Mouse (Mus musculus): Measurements from ENCODE around the gene Oprm1. TPM values are rescaled to one million over a fixed set of nuclear protein-coding genes. Genes with fewer than 3 reads are reported as not detected.

Gene Oprm1
- total RNA-seq, 1 experiment from 2014 or later, result not detected

DNA sequence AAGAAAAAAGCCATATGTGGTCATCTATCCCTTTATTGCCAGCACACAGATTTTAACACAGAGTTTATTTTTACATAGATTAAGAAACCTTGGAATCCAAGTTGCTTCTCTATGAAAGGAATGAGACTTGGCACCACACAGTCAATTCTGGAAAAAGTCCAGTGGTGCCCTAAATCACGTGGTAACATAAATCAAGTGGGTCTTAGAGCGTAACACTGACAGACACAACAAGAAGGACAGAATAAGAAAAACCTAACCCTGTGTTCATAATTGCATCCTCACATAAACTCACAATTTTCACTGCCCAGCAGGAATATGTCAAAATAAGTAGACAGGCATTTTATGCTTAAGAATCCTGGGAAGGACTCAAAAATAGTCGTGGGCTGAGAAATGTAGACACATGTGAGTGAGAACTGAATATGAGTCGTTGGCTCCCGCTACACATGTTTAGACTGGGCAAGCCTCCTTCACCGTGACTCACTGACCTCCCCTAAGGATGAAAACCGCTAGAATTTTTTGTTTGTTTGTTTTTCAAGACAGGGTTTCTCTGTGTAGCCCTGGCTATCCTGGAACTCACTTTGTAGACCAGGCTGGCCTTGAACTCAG lies 261.6 kb downstream of the Oprm1 start:
- ATAC-seq (ENCODE audit: extremely low read depth, insufficient number of reproducible peaks, low FRiP score, poor library complexity, severe bottlenecking), result no peak

- ATAC-seq (ENCODE audit: extremely low read depth, insufficient number of reproducible peaks, low FRiP score, poor library complexity, severe bottlenecking), result no peak
Measured at GRCm38 (mm10) chr10:7020551-7020950, 262.2 kb downstream of the Oprm1 start.

- ATAC-seq (ENCODE audit: extremely low read depth, insufficient number of reproducible peaks, low FRiP score, poor library complexity, severe bottlenecking), result no peak
Measured at GRCm38 (mm10) chr10:7025028-7025427, 266.7 kb downstream of the Oprm1 start.

- ATAC-seq (ENCODE audit: extremely low read depth, insufficient number of reproducible peaks, low FRiP score, poor library complexity, severe bottlenecking), result no peak
Measured at GRCm38 (mm10) chr10:7033459-7033858, 275.2 kb downstream of the Oprm1 start.

DNA sequence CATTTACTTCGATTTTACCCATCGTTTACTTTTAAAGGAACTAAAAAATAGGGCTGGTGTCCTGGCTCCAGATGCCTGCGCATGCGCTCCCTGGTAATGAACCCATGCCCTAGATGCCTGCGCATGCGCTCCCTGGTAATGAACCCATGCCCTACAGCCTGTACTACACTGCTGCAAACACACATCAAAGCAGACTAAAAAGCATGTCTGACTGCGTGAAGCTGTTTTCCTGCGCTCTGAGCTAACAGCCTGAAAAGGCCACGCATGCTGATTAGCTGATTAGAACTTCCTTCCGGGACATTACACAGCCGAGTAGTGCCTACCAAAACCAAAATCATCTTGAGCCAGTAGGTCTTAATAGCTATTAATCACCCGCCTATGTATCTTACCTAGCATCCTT lies 277.2 kb downstream of the Oprm1 start:
- no peak for ATAC-seq (ENCODE audit: extremely low read depth, insufficient number of reproducible peaks, low FRiP score, poor library complexity, severe bottlenecking)

DNA sequence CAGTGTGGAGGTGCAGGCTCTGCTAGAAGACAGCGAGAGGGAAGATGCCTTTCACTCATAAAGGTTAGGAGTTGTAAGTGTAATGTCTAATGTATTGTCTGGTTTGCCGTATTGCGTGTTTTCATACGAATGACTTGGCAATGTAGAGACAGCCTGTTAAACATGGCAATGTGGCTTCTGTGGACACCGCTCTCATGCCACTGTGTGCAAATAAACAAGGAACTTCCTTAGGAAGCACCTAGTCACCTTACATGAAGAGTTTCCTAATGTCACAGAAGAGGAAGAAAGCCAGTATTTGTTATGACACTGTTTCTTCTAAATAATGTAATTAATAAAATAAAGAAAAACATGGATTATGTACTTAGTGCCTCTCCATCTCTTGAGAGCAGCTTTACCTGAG lies 278.9 kb downstream of the Oprm1 start:
- ATAC-seq (ENCODE audit: extremely low read depth, insufficient number of reproducible peaks, low FRiP score, poor library complexity, severe bottlenecking), result peak; percentile 83

- no peak for ATAC-seq (ENCODE audit: extremely low read depth, insufficient number of reproducible peaks, low FRiP score, poor library complexity, severe bottlenecking)
Measured at GRCm38 (mm10) chr10:7041032-7041431, 282.7 kb downstream of the Oprm1 start.

- ATAC-seq (ENCODE audit: extremely low read depth, insufficient number of reproducible peaks, low FRiP score, poor library complexity, severe bottlenecking), result no peak
Measured at GRCm38 (mm10) chr10:7043896-7044295, 285.6 kb downstream of the Oprm1 start.

DNA sequence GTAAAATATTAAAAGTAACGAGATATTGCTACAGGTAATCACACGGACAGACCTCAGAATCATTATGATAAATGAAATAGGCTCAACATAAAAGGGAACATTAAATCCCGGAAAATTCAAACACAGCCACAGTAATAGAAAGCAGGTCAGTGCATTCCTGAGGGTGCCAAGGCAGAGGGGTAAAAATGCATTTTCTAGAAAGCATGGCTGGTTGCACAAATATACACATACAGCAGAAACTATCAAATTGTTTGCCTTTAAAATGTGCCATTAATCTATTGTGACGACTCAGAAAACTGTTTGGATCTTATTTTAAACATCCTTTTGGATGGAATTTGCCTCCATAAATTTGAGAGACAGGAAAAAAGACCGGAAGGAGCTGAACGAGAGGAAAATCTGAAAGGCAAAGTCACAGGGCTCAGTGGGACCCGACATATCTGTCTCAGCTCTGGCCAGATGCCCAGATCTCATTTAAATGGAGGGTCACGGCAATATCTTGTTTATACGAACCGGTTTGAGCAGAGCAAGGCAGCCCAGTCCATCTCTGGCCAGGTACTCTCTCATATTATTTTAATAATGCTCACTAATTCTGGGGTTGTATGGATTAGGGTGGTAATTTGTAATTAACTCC lies 289.1 kb downstream of the Oprm1 start:
- ATAC-seq (ENCODE audit: extremely low read depth, insufficient number of reproducible peaks, low FRiP score, poor library complexity, severe bottlenecking), result no peak

DNA sequence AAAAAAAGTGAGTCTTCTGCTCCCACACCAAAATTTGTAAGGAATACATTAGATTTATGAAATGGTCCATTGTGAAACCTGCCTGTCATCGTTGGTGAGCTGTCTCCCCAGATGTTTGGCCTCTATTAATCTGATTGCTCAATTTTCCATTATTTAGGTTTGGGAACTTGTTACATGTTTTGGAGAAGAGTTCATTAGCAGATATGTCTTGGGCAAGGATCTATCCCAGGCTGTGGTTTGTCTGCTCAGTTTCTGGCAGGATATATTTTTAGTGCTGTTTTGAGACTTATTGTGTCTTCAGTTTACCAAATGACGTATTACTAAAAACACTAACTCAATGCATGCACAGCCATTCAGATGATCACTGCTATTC lies 289.6 kb downstream of the Oprm1 start:
- no peak for ATAC-seq (ENCODE audit: extremely low read depth, insufficient number of reproducible peaks, low FRiP score, poor library complexity, severe bottlenecking)

DNA sequence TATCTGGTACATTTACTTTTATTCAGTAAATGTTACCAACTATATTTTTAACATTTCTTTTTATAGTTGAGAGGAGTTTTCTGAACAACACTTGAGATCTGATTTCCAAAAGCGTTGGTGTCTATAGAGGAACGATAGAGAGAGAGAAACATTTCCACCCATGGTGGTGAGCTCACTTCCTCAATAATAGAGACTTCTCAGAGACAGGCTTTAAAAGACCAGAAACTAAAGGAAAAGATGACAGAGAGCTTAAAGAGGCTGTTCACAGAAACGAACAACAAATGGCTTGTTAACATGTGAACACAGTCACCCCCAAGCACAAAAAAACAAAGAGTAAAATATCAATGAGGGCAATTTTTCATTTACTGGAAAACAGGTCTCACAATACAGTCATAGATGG lies 291.6 kb downstream of the Oprm1 start:
- no peak for ATAC-seq (ENCODE audit: extremely low read depth, insufficient number of reproducible peaks, low FRiP score, poor library complexity, severe bottlenecking)

GRCm38 (mm10) chr10:7052315-7053017 lies 294.2 kb downstream of the Oprm1 start, which contains the start of gene Ipcef1:
Gene Ipcef1 (minus strand): TSS chr10:7052478.
- no peak for ATAC-seq (ENCODE audit: extremely low read depth, insufficient number of reproducible peaks, low FRiP score, poor library complexity, severe bottlenecking)

GRCm38 (mm10) chr10:7054560-7055205 lies 296.4 kb downstream of the Oprm1 start:
- ATAC-seq (ENCODE audit: extremely low read depth, insufficient number of reproducible peaks, low FRiP score, poor library complexity, severe bottlenecking), result no peak

- ATAC-seq (ENCODE audit: extremely low read depth, insufficient number of reproducible peaks, low FRiP score, poor library complexity, severe bottlenecking), result no peak
Measured at GRCm38 (mm10) chr10:7057546-7057945, 299.2 kb downstream of the Oprm1 start.

DNA sequence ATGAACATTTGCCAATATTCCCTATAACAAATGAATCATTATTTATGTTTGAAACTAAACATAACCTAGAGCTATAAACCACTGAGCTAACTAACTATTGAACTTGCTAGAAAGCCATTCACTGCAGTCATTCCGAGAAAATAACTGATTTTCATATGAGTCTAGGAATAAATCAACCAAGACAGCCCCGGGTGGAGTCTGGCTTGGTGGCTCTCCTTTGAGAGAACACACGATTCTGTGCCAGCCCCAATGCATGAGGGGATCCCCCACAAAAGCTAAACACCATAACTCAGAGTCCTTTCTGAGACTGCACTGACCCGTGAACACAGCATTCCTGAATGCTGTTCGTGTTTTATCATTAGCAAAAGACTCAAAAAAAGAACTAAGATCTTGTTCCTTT lies 302.0 kb downstream of the Oprm1 start:
- ATAC-seq (ENCODE audit: extremely low read depth, insufficient number of reproducible peaks, low FRiP score, poor library complexity, severe bottlenecking), result no peak

DNA sequence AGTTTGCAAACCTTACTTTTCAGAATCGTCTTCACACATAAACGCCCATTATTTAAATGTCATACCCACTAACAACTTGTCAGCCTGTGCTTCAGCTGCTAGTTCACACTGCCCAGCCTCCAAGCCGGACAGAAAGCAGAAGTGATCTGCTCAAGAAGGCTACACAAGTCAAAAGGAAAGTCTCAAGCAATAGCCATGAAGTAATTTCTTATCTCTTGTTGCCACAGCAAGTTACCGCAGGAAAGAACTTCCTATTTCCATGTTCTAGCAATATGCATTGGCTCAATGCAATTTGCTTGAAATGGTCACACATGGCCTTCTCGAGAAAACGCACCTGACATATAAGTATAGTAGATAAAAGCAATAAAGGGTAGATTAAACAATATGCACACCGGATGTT lies 304.7 kb downstream of the Oprm1 start:
- ATAC-seq (ENCODE audit: extremely low read depth, insufficient number of reproducible peaks, low FRiP score, poor library complexity, severe bottlenecking), result peak; percentile 87

DNA sequence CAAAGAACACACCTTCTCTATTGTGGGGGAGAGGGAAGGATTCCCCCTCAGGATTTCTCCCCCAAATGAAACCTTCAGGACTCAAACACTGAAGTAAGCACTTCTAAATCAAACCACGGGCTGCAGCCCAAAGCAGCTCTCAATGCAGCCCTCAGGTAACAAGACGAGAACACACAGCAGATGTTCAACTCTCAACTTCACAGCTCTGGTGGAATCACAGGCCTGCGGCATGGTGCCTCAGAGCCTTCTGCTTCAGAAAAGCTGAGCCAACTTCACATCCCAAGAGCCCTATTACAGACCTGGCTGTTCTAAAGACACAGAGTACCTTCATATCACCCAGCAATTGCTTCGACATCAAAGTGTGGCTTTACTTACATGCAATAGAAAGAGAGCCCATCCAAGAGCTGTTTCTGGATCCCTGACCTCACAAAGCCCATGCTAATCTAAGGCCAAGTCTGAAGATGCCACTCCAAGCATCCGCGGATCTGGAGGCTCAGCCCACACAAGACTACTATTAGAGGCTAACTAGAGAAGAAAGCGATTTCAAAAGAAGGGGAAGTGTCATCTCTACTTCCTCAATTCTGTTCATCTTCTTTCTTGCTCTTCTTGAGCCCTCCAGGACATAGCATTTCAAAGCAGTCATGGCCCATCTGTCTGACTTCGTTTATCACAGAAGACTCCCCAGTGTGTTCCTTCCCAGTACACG lies 305.6 kb downstream of the Oprm1 start:
- ATAC-seq (ENCODE audit: extremely low read depth, insufficient number of reproducible peaks, low FRiP score, poor library complexity, severe bottlenecking), result peak; percentile 69

DNA sequence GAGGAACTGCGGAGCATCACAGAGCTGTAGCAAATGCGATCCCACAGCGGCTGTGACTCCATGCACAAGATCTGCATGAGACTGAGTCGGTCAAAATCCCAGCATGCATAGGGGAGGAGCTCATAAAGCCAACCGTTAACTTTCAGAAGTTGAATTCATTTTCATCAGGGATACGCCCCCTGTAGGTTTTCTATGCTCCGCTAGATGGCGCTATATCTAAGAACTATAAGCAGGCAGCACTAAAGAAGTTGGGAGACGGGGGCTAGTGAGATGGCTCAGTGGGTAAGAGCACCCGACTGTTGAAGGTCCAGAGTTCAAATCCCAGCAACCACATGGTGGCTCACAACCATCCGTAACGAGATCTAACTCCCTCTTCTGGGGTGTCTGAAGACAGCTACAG lies 310.3 kb downstream of the Oprm1 start:
- ATAC-seq (ENCODE audit: extremely low read depth, insufficient number of reproducible peaks, low FRiP score, poor library complexity, severe bottlenecking), result no peak

DNA sequence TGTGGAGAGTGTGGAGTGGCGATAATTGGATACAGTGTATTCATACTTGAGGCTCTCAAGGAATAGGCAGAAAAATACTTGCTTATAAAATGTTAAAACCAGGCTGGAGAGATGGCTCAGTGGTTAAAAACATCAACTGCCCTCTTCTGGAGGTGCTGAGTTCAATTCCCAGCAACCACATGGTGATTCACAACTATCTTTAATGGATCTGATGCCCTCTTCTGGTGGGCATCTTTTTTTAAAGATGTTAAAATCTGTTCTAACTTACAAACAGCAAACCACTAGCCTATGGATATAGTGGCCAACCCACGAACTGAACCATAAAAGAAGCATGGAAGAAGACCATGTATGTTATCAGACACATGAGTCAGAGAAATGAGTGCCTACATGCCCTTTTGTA lies 310.8 kb downstream of the Oprm1 start:
- ATAC-seq (ENCODE audit: extremely low read depth, insufficient number of reproducible peaks, low FRiP score, poor library complexity, severe bottlenecking), result no peak
